32 mouse cellular contexts compared by ENCODE assay signal in the genomic region with DNA sequence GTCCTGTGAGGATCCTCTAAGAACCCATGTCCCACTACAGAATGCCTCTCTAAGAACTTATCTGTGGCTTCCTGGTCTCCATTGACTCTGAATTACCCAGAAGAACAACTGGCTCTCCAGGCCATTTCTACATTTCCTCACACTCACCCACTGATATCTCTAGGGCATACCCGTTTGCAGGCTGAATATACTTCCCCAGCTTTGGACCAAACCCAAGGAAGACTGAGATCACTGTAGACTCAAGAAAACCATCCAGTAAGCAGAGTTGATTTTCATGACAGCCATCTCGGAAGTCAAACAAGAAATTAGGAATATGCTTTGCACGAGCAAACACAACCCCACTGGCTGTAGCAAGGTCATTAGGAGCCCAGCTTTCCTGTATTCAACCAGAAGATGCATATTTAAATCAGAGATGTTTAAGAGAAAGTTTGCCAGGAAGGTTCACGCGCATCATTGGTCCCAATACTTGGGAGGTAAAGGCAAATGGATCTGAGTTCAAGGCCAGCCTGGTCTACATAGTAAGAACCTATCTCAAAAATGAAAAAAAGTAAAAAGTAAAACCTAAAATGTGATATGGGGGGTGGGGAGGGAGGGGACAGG. TPM values are rescaled to one million over a fixed set of nuclear protein-coding genes. Genes with fewer than 3 reads are reported as not detected.
"Had no signal": no experiment of that assay in that cellular context is flagged by ENCODE, and none has a peak within 500 bp of the region (broad histone marks: within the 10 kb centered on the region; RNA-seq: fewer than 3 reads in every experiment).

No protein-coding gene starts in this region.

- H3K27ac ChIP-seq: left cerebral cortex, adult 2 months; limb, embryonic 12.5 days; limb, embryonic 15.5 days; liver, embryonic 12.5 days; liver, embryonic 15.5 days; midbrain, embryonic 12.5 days; midbrain, embryonic 15.5 days; neural tube, embryonic 12.5 days; neural tube, embryonic 15.5 days; stomach, postnatal 0 days had no signal

- DNase-seq: kidney, adult 18-20 months; kidney, adult 9 months; kidney, postnatal 14 days; kidney, postnatal 4 days; layer of hippocampus, postnatal 36 days; left cerebral cortex, postnatal 4 days; lung, adult 2 months; lung, postnatal 14 days; lung, postnatal 4 days; right cerebral cortex, adult 18-20 months; right cerebral cortex, postnatal 14 days; right cerebral cortex, postnatal 4 days; thymus, adult 2 months; thymus, postnatal 14 days; thymus, postnatal 4 days had no signal

- H3K36me3 ChIP-seq: limb, embryonic 12.5 days; limb, embryonic 15.5 days; liver, embryonic 12.5 days; liver, embryonic 15.5 days; midbrain, embryonic 12.5 days; midbrain, embryonic 15.5 days; neural tube, embryonic 12.5 days; neural tube, embryonic 15.5 days had no signal

- H3K4me3 ChIP-seq: left cerebral cortex, adult 2 months; limb, embryonic 12.5 days; limb, embryonic 15.5 days; liver, embryonic 12.5 days; liver, embryonic 15.5 days; midbrain, embryonic 12.5 days; midbrain, embryonic 15.5 days; neural tube, embryonic 12.5 days; neural tube, embryonic 15.5 days had no signal

RNA-seq across cellular contexts. Expression of a gene that starts 3.9 kb away (rescaled TPM):
- total RNA-seq: layer of hippocampus, adult 18-20 months; layer of hippocampus, postnatal 10 days; layer of hippocampus, postnatal 36 days; left cerebral cortex, adult 2 months; left cerebral cortex, postnatal 14 days; left cerebral cortex, postnatal 4 days; megakaryocyte, adult 5-6 weeks had no signal
- polyA plus RNA-seq: kidney, embryonic 16.5 days; limb, embryonic 12.5 days; limb, embryonic 15.5 days; liver, embryonic 12.5 days; liver, embryonic 15.5 days; lung, adult 2 months; lung, embryonic 16.5 days; midbrain, embryonic 12.5 days; midbrain, embryonic 15.5 days; neural tube, embryonic 12.5 days; neural tube, embryonic 15.5 days; stomach, embryonic 14.5 days; stomach, postnatal 0 days had no signal
